Mouse (Mus musculus): ENCODE results near the gene Cib1. TPM values are rescaled to one million over a fixed set of nuclear protein-coding genes. Genes with fewer than 3 reads are reported as not detected.

Cib1 gene
- polyA plus RNA-seq, 2 experiments: 43.1 to 94.2 TPM

DNA sequence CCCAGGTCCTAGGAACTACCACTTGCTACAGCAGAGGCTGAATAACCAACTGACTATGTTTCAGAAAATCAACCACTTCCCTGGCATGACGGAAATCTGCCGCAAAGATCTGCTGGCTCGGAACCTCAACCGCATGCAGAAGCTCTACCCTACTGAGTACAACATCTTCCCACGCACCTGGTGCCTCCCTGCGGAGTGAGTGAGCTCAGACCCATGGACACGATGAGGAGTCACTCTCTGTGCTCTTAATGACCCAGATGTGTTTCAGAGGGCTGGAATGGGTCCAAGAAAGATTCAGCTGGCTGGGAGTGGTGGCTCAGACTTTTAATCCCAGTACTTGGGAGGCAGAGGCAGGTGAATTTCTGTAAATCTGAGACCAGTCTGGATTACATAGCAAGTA is 19.8 kb upstream of the Cib1 start:
- ATAC-seq (ENCODE audit: insufficient read depth) (no peak), DNase-seq (ENCODE audit: low read depth in 3 of 3, low spot score in 3 of 3) (no peak)
- Histone ChIP-seq H3K4me1 (replicated peaks; ENCODE audit: control insufficient read depth in 2 of 2, insufficient read depth in 2 of 2, low read length in 1 of 2) (peaks cover 5 to 6% of the 10 kb centered on the region in 2 experiments; a peak in 2 of 4 replicates), H3K27me3 (ENCODE audit: control insufficient read depth, insufficient read depth, low read length) (no peaks in the 10 kb centered on the region), H3K9me3 (ENCODE audit: control insufficient read depth, low read length) (no peaks in the 10 kb centered on the region), H3K27ac (no peak overlapping the region), H3K4me3 (ENCODE audit: insufficient read depth in 1 of 2, low read depth in 2 of 2, low read length in 2 of 2) (no peak overlapping the region), H3K9ac (replicated peaks) (no peak overlapping the region), H3K4me2 (ENCODE audit: low read depth) (no peak overlapping the region), H3K36me3 (replicated peaks; ENCODE audit: control insufficient read depth, insufficient read depth, low read depth) (no peaks in the 10 kb centered on the region)
- WGBS (ENCODE audit: insufficient replicate concordance): 70% methylated on average over 7 of the region's 7 CpGs
- no peak for TF ChIP-seq CTCF (IDR thresholded peaks at IDR 0.05; ENCODE audit: low read depth)

DNA sequence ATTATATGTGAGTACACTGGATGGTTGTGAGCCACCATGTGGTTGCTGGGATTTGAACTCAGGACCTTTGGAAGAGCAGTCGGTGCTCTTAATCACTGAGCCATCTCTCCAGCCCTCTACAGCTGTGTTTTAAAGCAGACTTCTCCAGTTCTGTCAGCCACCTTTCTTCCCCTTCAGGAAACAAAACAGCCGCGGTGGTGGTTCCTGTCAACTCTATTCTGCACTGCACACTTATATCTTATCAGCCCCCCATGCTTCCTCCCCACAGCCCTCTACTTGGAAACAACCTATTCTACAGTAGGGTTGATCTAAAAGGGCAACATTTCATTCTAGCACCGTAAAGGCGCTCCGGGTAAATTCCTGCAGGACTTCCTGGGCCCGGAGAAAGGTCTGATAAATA is 14.2 kb upstream of the Cib1 start:
- DNase-seq (ENCODE audit: low read depth in 3 of 3, low spot score in 3 of 3) (no peak), ATAC-seq (ENCODE audit: insufficient read depth) (no peak)
- Histone ChIP-seq H3K27me3 (ENCODE audit: control insufficient read depth, insufficient read depth, low read length) (no peaks in the 10 kb centered on the region), H3K9ac (replicated peaks) (peak overlapping the region; percentile 65), H3K27ac (no peak overlapping the region), H3K4me2 (ENCODE audit: low read depth) (peak overlapping the region; percentile 78), H3K4me1 (replicated peaks; ENCODE audit: control insufficient read depth in 2 of 2, insufficient read depth in 2 of 2, low read length in 1 of 2) (peaks cover 7 to 8% of the 10 kb centered on the region in 2 experiments), H3K4me3 (ENCODE audit: insufficient read depth in 1 of 2, low read depth in 2 of 2, low read length in 2 of 2) (peak overlapping the region in 1 of 2 experiments; percentile 70; a peak in 2 of 4 replicates), H3K9me3 (ENCODE audit: control insufficient read depth, low read length) (no peaks in the 10 kb centered on the region), H3K36me3 (replicated peaks; ENCODE audit: control insufficient read depth, insufficient read depth, low read depth) (no peaks in the 10 kb centered on the region)
- 9% methylated on average over 7 of the region's 7 CpGs for WGBS (ENCODE audit: insufficient replicate concordance)
- no peak for TF ChIP-seq CTCF (IDR thresholded peaks at IDR 0.05; ENCODE audit: low read depth)
- TF ChIP-seq EP300 (IDR thresholded peaks at IDR 0.05; ENCODE audit: low read depth): no peak

DNA sequence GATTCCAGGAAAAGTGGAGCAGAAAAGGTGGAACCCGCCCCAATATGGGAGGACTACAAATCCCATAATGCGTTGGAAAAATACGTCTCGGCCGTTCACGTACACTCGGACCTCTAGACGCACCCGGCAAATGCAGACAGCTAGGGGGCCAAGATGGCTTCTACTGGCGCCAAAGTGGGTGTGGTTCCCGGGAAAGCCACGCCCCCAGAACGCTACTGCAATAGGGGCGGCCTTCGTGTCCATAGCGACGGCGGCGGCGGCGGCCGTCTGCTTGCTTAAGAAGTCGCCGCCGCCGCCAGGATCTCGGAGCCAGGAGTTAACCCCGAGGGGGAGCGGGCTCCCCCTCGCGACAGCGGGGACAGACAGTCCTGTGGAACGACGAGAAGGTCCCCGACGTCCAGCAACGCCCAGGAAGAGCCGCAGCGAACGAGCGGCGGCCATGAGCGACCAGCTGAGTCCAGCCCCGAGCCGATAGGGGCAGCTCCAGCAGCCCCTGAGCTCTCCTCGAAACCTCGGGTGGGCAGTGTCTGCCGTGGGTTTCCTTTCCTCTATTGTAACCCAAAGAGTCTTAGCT is 13.6 kb upstream of the Cib1 start, which contains the start of gene Ttll13:
Ttll13 (plus strand) TSS at position 229 of the 574 bp plus-strand sequence.
- Histone ChIP-seq H3K4me3 (ENCODE audit: insufficient read depth in 1 of 2, low read depth in 2 of 2, low read length in 2 of 2) (peak within 1 kb of the TSS; percentile 66 to 70), H3K36me3 (replicated peaks; ENCODE audit: control insufficient read depth, insufficient read depth, low read depth) (no peaks in the 10 kb centered on the region), H3K4me2 (ENCODE audit: low read depth) (peak within 1 kb of the TSS; percentile 78), H3K9ac (replicated peaks) (peak within 1 kb of the TSS; percentile 65), H3K27me3 (ENCODE audit: control insufficient read depth, insufficient read depth, low read length) (no peaks in the 10 kb centered on the region), H3K9me3 (ENCODE audit: control insufficient read depth, low read length) (no peaks in the 10 kb centered on the region), H3K4me1 (replicated peaks; ENCODE audit: control insufficient read depth in 2 of 2, insufficient read depth in 2 of 2, low read length in 1 of 2) (peaks cover 7 to 8% of the 10 kb centered on the region in 2 experiments), H3K27ac (peak within 1 kb of the TSS; percentile 11)
- ATAC-seq (ENCODE audit: insufficient read depth): peak; percentile 98
- TF ChIP-seq CTCF (IDR thresholded peaks at IDR 0.05; ENCODE audit: low read depth) (peak; percentile 77), EP300 (IDR thresholded peaks at IDR 0.05; ENCODE audit: low read depth) (no peak)
- peak; percentile 96 to 97 (median 97) for DNase-seq (ENCODE audit: low read depth in 3 of 3, low spot score in 3 of 3)
- WGBS (ENCODE audit: insufficient replicate concordance): under 1% methylated on average over 48 of the region's 48 CpGs

DNA sequence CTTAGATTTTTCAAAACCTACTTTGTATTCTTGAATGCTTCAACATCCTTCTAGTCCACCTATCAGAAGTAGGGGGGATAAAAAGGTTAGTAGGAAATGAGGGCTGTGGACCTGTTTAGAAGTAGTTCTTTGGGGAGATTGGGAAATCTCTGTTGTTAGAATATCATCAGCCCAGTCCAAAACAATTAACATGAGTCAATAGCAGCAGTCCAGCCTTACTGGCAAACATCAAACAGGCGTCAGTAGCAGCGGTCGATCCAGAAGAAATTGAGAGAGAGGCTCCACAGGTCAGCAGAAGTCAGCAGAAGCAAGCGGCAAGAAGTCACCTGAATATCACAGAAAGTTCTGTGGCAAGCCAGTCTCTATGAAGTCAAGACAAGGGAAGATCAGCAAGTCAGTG is 12.2 kb upstream of the Cib1 start:
- 91% methylated on average over 4 of the region's 4 CpGs for WGBS (ENCODE audit: insufficient replicate concordance)
- Histone ChIP-seq H3K27me3 (ENCODE audit: control insufficient read depth, insufficient read depth, low read length) (no peaks in the 10 kb centered on the region), H3K4me3 (ENCODE audit: insufficient read depth in 1 of 2, low read depth in 2 of 2, low read length in 2 of 2) (no peak overlapping the region), H3K4me2 (ENCODE audit: low read depth) (no peak overlapping the region), H3K36me3 (replicated peaks; ENCODE audit: control insufficient read depth, insufficient read depth, low read depth) (no peaks in the 10 kb centered on the region), H3K27ac (no peak overlapping the region), H3K4me1 (replicated peaks; ENCODE audit: control insufficient read depth in 2 of 2, insufficient read depth in 2 of 2, low read length in 1 of 2) (peaks cover 7 to 8% of the 10 kb centered on the region in 2 experiments), H3K9me3 (ENCODE audit: control insufficient read depth, low read length) (no peaks in the 10 kb centered on the region), H3K9ac (replicated peaks) (no peak overlapping the region)
- no peak for DNase-seq (ENCODE audit: low read depth in 3 of 3, low spot score in 3 of 3)
- TF ChIP-seq EP300 (IDR thresholded peaks at IDR 0.05; ENCODE audit: low read depth) (no peak), CTCF (IDR thresholded peaks at IDR 0.05; ENCODE audit: low read depth) (no peak)
- no peak for ATAC-seq (ENCODE audit: insufficient read depth)

DNA sequence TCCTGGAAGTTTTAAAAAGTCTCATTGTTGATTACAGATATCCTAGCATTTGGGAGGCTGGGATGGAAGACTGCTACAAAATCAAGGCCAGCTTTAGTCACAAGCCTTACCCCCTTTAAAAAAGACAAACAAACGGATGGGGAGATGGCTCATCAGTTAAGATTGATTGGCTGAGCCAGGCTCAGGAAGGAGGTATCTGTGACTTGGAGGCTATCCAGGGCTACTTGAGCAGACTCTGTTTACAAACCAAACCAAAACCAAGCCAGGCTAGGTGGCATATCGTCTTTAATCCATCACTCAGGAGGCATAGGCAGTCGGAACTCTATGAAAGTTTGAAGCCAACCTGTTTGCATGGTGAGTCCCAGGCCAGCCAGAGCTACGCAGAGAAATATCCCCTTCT is 9.0 kb upstream of the Cib1 start:
- Histone ChIP-seq H3K9ac (replicated peaks) (no peak overlapping the region), H3K4me1 (replicated peaks; ENCODE audit: control insufficient read depth in 2 of 2, insufficient read depth in 2 of 2, low read length in 1 of 2) (peaks cover 3 to 4% of the 10 kb centered on the region in 2 experiments), H3K4me3 (ENCODE audit: insufficient read depth in 1 of 2, low read depth in 2 of 2, low read length in 2 of 2) (no peak overlapping the region), H3K36me3 (replicated peaks; ENCODE audit: control insufficient read depth, insufficient read depth, low read depth) (peaks cover 12% of the 10 kb centered on the region), H3K4me2 (ENCODE audit: low read depth) (no peak overlapping the region), H3K27ac (no peak overlapping the region), H3K27me3 (ENCODE audit: control insufficient read depth, insufficient read depth, low read length) (no peaks in the 10 kb centered on the region), H3K9me3 (ENCODE audit: control insufficient read depth, low read length) (no peaks in the 10 kb centered on the region)
- WGBS (ENCODE audit: insufficient replicate concordance): 76% methylated on average over 4 of the region's 4 CpGs
- DNase-seq (ENCODE audit: low read depth in 3 of 3, low spot score in 3 of 3) (no peak), ATAC-seq (ENCODE audit: insufficient read depth) (no peak)
- TF ChIP-seq EP300 (IDR thresholded peaks at IDR 0.05; ENCODE audit: low read depth): no peak
- TF ChIP-seq CTCF (IDR thresholded peaks at IDR 0.05; ENCODE audit: low read depth): no peak

Measured in liver, embryonic 14.5 days (tissue).